Mouse (Mus musculus) CD4-positive, CD25-positive, alpha-beta regulatory T cell (primary cell): ENCODE results near the gene Anxa7. TPM values are rescaled to one million over a fixed set of nuclear protein-coding genes. Genes with fewer than 3 reads are reported as not detected.

Experiments used
- polyA plus RNA-seq: library from polyadenylated mRNA; unstranded; fragments of 100-300 nt; shearing (Covaris generic); gene quantifications from one replicate; pipeline ENCODE4 v1.2.1, GENCODE M21; 2017

Gene Anxa7
- 44.0 TPM for polyA plus RNA-seq

GRCm38 (mm10) chr14:20479291-20480194 lies at the start of gene Anxa7:
TSS of gene Anxa7 (minus strand) at chr14:20480133.

DNA sequence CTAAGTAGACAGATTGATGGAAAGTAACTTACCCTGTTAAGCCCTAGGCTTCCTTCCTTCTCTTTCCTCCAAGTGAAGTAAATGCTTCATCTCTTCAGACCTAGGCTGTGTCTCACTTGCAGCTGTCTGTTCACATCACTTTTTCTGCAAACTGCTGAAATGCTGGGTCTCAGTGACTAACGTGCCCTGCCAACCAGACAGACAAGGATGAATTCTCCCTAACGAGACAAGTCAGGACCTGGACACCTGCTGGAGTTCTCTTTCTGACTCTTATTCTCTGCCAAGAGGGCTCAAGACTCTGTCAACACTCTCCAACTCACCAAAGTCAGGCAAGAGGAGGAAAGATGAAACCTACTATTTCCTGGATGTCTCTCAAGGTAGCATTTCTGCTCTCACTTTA lies 16.7 kb upstream of the Anxa7 start, which contains the start of gene Mss51:
Gene Mss51, minus strand, starts transcription at position 299 of the 400 bp plus-strand sequence.

DNA sequence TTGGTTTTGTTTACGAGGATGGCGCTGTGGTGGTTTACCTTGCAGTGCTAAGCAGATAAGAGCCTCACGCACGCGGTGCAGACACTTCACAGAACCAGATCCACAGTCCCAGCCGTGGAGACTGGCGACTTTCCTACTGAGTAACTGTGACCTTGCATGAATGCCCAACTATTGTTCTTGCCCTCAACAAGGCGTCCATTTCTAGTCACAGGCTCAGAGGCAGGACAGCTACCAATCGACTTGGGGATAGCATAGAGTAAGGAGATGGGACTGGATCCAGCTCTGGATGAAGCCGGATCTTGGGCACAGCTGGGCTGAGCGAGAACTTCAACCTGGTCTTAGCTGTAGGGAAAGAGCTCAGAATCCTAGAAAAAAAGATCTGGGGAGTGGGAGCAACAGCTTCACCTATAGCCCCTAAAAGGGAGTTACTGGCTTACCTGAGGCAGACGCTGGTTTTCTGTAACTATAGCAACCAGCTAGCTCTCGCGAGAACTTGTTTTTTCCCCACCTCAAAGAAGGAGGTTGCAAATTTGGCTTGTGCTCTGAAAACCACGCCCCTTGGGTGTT lies 28.1 kb downstream of the Anxa7 start, which contains the start of gene Cfap70:
Gene Cfap70, minus strand, starts transcription at position 462 of the 567 bp plus-strand sequence.

Other genes with a start within 250 kb of the Anxa7 start
- gene Kcnk16, start 210.9 kb downstream of the Anxa7 start, polyA plus RNA-seq, result not detected
- gene Nudt13, start 185.4 kb downstream of the Anxa7 start, polyA plus RNA-seq, result 17.6 TPM
- 61.1 TPM for gene Ecd, start 132.0 kb downstream of the Anxa7 start, polyA plus RNA-seq
- gene Fam149b, start 132.0 kb downstream of the Anxa7 start, polyA plus RNA-seq, result 75.8 TPM
- gene Dnajc9, start 91.2 kb downstream of the Anxa7 start, polyA plus RNA-seq, result 145 TPM
- gene Mrps16, start 86.5 kb downstream of the Anxa7 start, polyA plus RNA-seq, result 98.6 TPM
- not detected for gene Cfap70, start 27.9 kb downstream of the Anxa7 start, polyA plus RNA-seq
- gene Mss51, start 16.8 kb upstream of the Anxa7 start, polyA plus RNA-seq, result 1.7 TPM
- gene Ppp3cb, start 66.4 kb upstream of the Anxa7 start, polyA plus RNA-seq, result 31.4 TPM
- gene Usp54, start 160.9 kb upstream of the Anxa7 start, polyA plus RNA-seq, result 3.5 TPM
- not detected for gene Myoz1, start 176.4 kb upstream of the Anxa7 start, polyA plus RNA-seq
- not detected for gene Synpo2l, start 188.2 kb upstream of the Anxa7 start, polyA plus RNA-seq
- 226 TPM for gene Sec24c, start 194.2 kb upstream of the Anxa7 start, polyA plus RNA-seq
- gene Fut11, start 214.8 kb upstream of the Anxa7 start, polyA plus RNA-seq, result 12.2 TPM
- 127 TPM for gene Chchd1, start 222.9 kb upstream of the Anxa7 start, polyA plus RNA-seq
- gene Zswim8, start 227.4 kb upstream of the Anxa7 start, polyA plus RNA-seq, result 49.7 TPM